Mouse (Mus musculus) left cerebral cortex, postnatal 25 days (tissue): Measurements from ENCODE around the gene Lhx4. TPM values are rescaled to one million over a fixed set of nuclear protein-coding genes. Genes with fewer than 3 reads are reported as not detected.

Experiments
- DNase-seq, 2 experiments: peaks; one replicate each; pipeline ENCODE4 v3.0.0; 2022; ENCODE audit warnings: low spot score in 2 of 2, mixed read lengths in 1 of 2
- intact Hi-C: fragments of 180-260 bp; cut with DNase I; formaldehyde crosslinking; loops from one replicate; pipeline ENCODE4 v1.15.1; 2025
- total RNA-seq, 2 experiments: library from RNA; stranded (reverse); gene quantifications; 2 replicates each; pipeline ENCODE4 v1.2.3; 2021

Lhx4 gene
- total RNA-seq, 2 experiments from 2014 or later = not detected

GRCm38 (mm10) chr1:155715366-155715765 is 36.1 kb downstream of the Lhx4 start:
- intact Hi-C loops = no loop called here
- DNase-seq = peak in 1 of 2 experiments; percentile 63

- intact Hi-C loops = no loop called here
Observed at GRCm38 (mm10) chr1:155713306-155713705, 38.2 kb downstream of the Lhx4 start.

GRCm38 (mm10) chr1:155704182-155704581 is 47.3 kb downstream of the Lhx4 start:
- intact Hi-C loops = no loop called here
- DNase-seq = no peak

More at GRCm38 (mm10) chr1:155713306-155713705, 38.2 kb downstream of the Lhx4 start:
- DNase-seq = peak in 1 of 2 experiments; percentile 76

DNA sequence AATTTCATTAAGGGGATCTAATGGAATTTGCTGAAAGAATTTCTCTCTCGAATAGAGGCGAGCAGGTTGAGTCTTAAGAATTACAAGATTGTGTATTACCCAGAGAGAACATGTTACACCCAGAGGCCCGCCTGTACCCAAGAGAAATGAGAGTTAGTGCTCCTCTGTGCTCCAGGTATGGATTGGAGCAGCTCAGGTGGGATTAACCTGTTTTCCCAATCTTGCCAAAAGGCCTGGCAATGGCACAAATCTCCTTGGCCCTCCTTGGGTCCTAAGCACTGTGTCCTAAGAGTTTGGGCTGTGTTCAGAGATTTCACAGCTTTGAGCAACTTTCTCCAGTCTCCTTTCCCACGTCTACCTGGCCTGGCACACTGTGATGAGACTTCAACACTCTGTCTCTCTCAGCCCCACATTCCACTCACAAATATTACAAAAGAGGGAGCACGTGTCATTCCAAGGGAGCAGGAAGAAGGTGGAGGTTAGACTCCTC is 48.2 kb downstream of the Lhx4 start:
- no peak for DNase-seq
- intact Hi-C loops = no loop called here

DNA sequence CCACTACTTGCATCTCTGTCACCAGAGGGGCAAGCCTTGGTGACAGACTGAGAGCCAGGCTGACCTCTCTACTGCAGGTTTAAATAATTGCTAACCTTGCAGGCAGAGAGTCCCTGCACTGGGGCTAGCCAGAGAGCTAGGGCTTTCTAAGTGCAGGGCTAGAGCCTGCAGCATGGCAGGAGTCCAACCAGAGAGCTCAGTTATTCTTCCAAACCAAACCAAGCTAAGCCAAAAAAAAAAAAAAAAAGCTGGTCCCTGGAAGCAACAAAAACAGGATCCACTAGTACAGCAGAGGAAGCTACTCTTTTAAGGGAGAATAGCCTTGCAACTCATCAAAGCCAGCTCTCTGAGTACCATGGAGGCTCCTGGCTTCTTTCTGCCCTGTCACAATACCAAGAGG is 50.6 kb downstream of the Lhx4 start:
- intact Hi-C loops = no loop called here
- peak in 1 of 2 experiments; percentile 34 for DNase-seq

DNA sequence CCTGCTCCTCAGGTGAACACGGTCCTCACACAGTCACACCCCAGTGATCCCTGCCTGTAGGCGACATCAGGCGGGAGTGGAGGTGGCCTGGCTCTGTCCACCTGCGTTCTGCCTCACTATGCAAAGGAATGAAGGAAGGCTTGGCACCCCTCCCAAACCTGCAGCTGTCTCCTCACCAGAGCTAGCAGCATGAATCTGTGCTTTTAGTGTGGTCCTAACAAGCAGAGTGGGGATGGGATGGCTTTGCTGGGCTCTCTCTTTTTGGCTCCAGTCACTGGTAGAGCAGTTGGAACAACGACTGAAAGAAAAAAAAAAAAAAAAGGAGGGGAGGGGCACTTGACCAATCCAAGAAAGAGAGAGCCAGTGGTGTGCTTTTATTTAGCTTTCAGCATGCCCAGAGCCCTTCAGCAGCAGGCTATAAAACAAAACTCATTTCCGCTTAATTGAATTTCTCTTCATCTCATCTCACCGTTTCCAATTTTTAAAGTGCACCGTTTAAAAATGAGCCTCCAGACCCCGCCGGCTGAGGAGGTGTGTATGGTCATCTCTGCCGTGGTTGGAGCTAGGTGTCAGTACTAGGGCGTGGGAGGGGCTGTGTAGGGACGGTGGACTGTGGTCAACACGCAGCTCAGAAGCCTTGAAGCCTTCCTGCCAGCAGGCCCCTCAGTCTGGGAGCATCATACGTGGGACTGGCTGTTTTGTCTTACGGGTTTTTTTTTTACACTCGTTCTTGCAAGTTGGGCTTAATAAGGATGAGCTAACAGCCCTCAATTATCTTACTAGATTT is 52.9 kb downstream of the Lhx4 start:
- intact Hi-C loops = no loop called here
- DNase-seq = peak; percentile 32 to 80

DNA sequence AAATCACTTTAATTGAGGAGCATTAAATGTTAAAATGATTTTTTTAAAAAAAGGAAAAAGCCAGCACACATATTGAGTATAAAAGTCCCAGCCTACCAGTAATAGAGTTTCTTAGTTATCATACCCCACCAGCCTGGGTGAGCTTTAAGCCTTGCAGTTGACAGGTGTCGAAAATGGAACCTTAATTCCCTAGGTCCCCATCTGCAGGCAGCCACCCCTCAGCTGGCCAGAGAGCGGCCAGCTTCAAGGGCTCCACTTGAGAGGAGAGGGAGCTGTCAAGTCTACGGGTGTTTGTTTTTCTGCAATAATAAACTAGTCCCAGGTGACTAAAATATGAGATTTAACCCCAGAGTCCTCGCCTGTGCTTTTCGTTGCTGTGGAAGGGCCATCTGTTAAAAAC is 58.0 kb downstream of the Lhx4 start:
- DNase-seq = no peak
- intact Hi-C loops = no loop called here

- intact Hi-C loops = no loop called here
- DNase-seq = no peak
Observed at GRCm38 (mm10) chr1:155693026-155693425, 58.5 kb downstream of the Lhx4 start.

- DNase-seq = no peak
- intact Hi-C loops = no loop called here
Observed at GRCm38 (mm10) chr1:155692230-155692629, 59.3 kb downstream of the Lhx4 start.

DNA sequence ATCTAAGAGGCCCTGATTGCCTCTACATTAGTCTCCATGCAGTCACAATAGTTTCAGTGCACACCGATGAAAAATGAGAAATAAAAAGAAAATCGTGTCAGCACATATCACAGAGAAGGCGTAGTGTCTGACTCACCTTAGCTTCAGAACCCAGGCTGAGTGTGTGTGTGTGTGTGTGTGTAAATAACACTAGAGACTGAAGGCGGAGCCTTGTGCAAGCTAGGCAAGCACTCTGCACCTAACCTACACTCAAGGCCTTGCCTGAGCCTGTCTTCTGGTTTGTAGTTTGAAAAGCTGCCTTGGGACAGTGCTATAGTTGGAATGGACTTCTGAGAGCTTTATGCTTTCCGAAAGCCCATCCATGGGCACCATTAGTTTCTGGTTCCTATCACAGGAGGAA is 61.9 kb downstream of the Lhx4 start:
- no peak for DNase-seq
- intact Hi-C loops = no loop called here

- DNase-seq = no peak
- intact Hi-C loops = no loop called here
Observed at GRCm38 (mm10) chr1:155689141-155689540, 62.3 kb downstream of the Lhx4 start.

GRCm38 (mm10) chr1:155686816-155687215 is 64.7 kb downstream of the Lhx4 start:
- intact Hi-C loops = no loop called here
- no peak for DNase-seq

- intact Hi-C loops = no loop called here
- DNase-seq = no peak
Observed at GRCm38 (mm10) chr1:155681116-155681799, 70.2 kb downstream of the Lhx4 start.

GRCm38 (mm10) chr1:155675570-155675969 is 75.9 kb downstream of the Lhx4 start:
- no peak for DNase-seq
- intact Hi-C loops = no loop called here

DNA sequence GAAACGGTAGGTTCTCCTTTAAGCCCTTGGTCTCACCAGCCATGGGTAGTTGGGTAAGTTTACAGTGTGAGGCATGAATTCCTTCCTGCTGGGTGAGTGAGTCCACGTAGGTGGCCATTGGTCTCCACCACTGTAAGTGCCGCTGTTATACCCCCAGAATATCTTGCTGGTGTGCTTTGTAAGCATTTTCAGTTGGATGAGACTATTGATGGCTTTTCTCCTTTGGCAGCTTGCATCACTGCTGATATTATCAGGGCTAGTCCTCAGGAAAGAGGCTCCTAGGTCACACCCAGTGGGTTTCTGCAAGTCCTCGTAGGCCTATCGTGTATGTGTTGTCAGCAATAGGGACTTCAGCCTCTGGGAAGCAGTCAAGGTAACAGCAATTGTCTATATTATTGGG is 87.5 kb downstream of the Lhx4 start:
- intact Hi-C loops = no loop called here
- no peak for DNase-seq

GRCm38 (mm10) chr1:155656321-155656720 is 95.2 kb downstream of the Lhx4 start:
- intact Hi-C loops = no loop called here
- peak in 1 of 2 experiments; percentile 13 for DNase-seq

GRCm38 (mm10) chr1:155654961-155655360 is 96.5 kb downstream of the Lhx4 start:
- no peak for DNase-seq
- intact Hi-C loops = no loop called here

GRCm38 (mm10) chr1:155650121-155650846 is 101.2 kb downstream of the Lhx4 start:
- peak in 1 of 2 experiments; percentile 33 for DNase-seq
- intact Hi-C loops = no loop called here
